Mouse (Mus musculus) kidney, embryonic 16.5 days (tissue): Measurements from ENCODE around the gene Lrrc26. TPM values are rescaled to one million over a fixed set of nuclear protein-coding genes. Genes with fewer than 3 reads are reported as not detected.

ENCODE experiments used
- ATAC-seq: fragments of 200-750 bp; cut with Nextera tagmentation; 2 replicates; pipeline ENCODE4 v1.8.0; 2017; ENCODE audit warnings: moderate TSS enrichment; ENCODE audit not compliant: low FRiP score, low TSS enrichment
- H3K27ac ChIP-seq: fragments of 300-500 bp; sonication (generic); 2 replicates; pipeline ENCODE4 v1.5.1; 2014; ENCODE audit warnings: low read length
- H3K27me3 ChIP-seq: fragments of 300-500 bp; sonication (generic); 2 replicates; pipeline ENCODE4 v1.6.1; 2014; ENCODE audit warnings: low read length, control low read depth, mixed read lengths; ENCODE audit not compliant: insufficient read depth
- H3K36me3 ChIP-seq: fragments of 300-500 bp; sonication (generic); 2 replicates; pipeline ENCODE4 v1.6.1; 2014; ENCODE audit warnings: low read length, control low read depth, mixed read lengths; ENCODE audit not compliant: insufficient read depth
- H3K4me1 ChIP-seq: fragments of 300-500 bp; sonication (generic); 2 replicates; pipeline ENCODE4 v1.6.1; 2014; ENCODE audit warnings: low read length, control low read depth, mixed read lengths; ENCODE audit not compliant: insufficient read depth
- H3K4me2 ChIP-seq: fragments of 300-500 bp; sonication (generic); replicated peaks from 2 replicates; pipeline ENCODE4 v1.6.1; 2014; ENCODE audit warnings: low read depth, low read length
- H3K4me3 ChIP-seq: fragments of 300-500 bp; sonication (generic); 2 replicates; pipeline ENCODE4 v1.5.1; 2014; ENCODE audit warnings: mild to moderate bottlenecking, low read length
- H3K9ac ChIP-seq: fragments of 300-500 bp; sonication (generic); replicated peaks from 2 replicates; pipeline ENCODE4 v1.6.1; 2014; ENCODE audit warnings: low read length
- H3K9me3 ChIP-seq: fragments of 300-500 bp; sonication (generic); 2 replicates; pipeline ENCODE4 v1.6.1; 2016; ENCODE audit warnings: low read length, control low read depth
- WGBS: fragments of 180-500 bp; shearing (Covaris S2); extraction: QIAGEN DNeasy Blood & Tissue Kit; methylation state at CpG from one replicate; pipeline ENCODE4 v1.1.7; 2014; 5-methylcytosine and 5-hydroxymethylcytosine counted together
- polyA plus RNA-seq: library from polyadenylated mRNA; unstranded; fragments of >200 nt; fragmentation: Nextera tagmentation; extraction: Ambion mirVana; gene quantifications from 2 replicates; pipeline ENCODE4 v1.2.1, GENCODE M21; 2015

Lrrc26 gene
- polyA plus RNA-seq, 1 experiment from 2014 or later = not detected

- no peak for ATAC-seq
- Histone ChIP-seq H3K4me2 (no peak overlapping the region), H3K36me3 (no peaks in the 10 kb centered on the region), H3K9me3 (no peaks in the 10 kb centered on the region), H3K27ac (no peak overlapping the region), H3K4me3 (no peak overlapping the region), H3K27me3 (peaks cover 82% of the 10 kb centered on the region), H3K4me1 (no peaks in the 10 kb centered on the region), H3K9ac (no peak overlapping the region)
- WGBS = 52% methylated on average over 10 of the region's 10 CpGs
These were observed 20.5 kb downstream of the Lrrc26 start for GRCm38 (mm10) chr2:25310180-25310579.

- 2% methylated on average over 19 of the region's 22 CpGs for WGBS
- Histone ChIP-seq H3K36me3 (no peaks in the 10 kb centered on the region), H3K4me1 (no peaks in the 10 kb centered on the region), H3K9ac (no peak overlapping the region), H3K4me3 (0 out of 2 replicates have a peak overlapping the region, but pooled peaks have one; percentile 7), H3K4me2 (peak overlapping the region; percentile 8; the same call in 1 of the 2 replicates), H3K27me3 (peaks cover 74% of the 10 kb centered on the region), H3K9me3 (no peaks in the 10 kb centered on the region), H3K27ac (no peak overlapping the region)
- ATAC-seq = no peak
These were observed 21.3 kb downstream of the Lrrc26 start for GRCm38 (mm10) chr2:25310969-25311368.

DNA sequence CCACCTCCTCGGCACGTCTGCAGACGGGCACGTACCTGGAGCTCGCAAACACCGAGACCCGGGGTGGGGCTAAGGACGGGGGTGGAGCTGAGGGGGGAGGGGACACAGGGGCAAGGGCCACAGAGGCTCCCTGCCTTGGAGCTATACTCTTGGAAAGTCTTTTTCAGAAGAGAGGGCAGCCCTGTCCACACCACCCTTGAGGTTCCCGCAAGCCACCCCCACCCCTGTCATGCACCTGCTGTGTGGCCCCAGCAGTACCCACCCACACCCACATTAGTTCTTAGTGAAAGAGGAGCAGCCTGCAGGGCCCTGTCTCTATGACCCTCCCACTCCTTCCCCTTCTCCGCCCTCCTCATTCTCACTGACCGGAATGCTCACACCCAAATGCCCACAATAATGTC, 21.8 kb downstream of the Lrrc26 start:
- 1% methylated on average over 11 of the region's 11 CpGs for WGBS
- H3K4me2 ChIP-seq = peak overlapping the region; percentile 8; the same call in 1 of the 2 replicates
- H3K4me3 ChIP-seq = no peak overlapping the region
- no peak overlapping the region for H3K9ac ChIP-seq
- peaks cover 72% of the 10 kb centered on the region for H3K27me3 ChIP-seq
- ATAC-seq = no peak
- no peak overlapping the region for H3K27ac ChIP-seq
- no peaks in the 10 kb centered on the region for H3K36me3 ChIP-seq
- H3K9me3 ChIP-seq = no peaks in the 10 kb centered on the region
- H3K4me1 ChIP-seq = no peaks in the 10 kb centered on the region

DNA sequence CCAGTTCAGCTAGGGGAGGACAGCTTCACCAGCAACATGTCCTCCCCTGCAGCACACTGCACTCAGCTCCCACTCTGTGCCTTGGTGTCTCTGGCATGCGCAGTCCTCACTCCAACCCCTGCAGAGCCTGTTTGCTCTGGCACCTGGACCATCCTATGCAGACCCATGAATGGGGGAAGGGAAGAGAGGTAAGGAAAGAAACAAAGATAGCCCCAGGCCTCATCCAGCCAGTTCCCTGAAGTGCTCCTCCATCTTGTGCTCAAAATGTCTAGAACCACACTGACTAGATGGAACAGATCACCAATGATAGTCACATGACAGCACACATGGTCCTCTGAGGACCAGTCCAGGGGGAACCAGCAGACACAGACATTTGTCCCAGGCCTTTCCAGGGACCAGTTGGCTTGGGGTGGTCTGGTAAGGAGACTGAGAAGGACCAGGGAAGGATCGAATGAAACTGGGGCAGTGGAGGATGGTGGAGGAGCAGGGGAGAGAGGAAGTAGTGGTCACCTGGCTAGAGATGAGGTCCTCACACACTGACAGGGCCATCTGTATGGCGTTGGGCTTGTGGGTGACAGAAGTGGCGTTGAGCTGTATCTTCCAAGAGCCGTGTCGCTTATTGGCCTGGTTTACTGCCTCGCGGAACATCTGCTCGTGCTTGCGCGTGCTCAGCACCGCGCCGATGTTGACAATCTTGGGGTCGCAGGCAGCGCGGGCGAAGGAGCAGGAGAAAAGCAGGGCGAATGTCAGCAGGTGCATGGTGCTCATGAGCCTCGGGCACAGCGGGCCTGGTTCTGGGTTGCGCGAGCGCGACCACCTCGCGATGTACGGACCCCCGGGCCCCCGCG, 28.6 kb downstream of the Lrrc26 start:
- H3K36me3 ChIP-seq = no peaks in the 10 kb centered on the region
- H3K4me2 ChIP-seq = peak overlapping the region; percentile 53
- H3K4me1 ChIP-seq = peaks cover 4% of the 10 kb centered on the region; the same call in 1 of the 2 replicates
- no peaks in the 10 kb centered on the region for H3K9me3 ChIP-seq
- no peak for ATAC-seq
- 5% methylated on average over 30 of the region's 31 CpGs for WGBS
- no peak overlapping the region for H3K9ac ChIP-seq
- peaks cover 42% of the 10 kb centered on the region for H3K27me3 ChIP-seq
- H3K27ac ChIP-seq = no peak overlapping the region
- peak overlapping the region; percentile 37 for H3K4me3 ChIP-seq

DNA sequence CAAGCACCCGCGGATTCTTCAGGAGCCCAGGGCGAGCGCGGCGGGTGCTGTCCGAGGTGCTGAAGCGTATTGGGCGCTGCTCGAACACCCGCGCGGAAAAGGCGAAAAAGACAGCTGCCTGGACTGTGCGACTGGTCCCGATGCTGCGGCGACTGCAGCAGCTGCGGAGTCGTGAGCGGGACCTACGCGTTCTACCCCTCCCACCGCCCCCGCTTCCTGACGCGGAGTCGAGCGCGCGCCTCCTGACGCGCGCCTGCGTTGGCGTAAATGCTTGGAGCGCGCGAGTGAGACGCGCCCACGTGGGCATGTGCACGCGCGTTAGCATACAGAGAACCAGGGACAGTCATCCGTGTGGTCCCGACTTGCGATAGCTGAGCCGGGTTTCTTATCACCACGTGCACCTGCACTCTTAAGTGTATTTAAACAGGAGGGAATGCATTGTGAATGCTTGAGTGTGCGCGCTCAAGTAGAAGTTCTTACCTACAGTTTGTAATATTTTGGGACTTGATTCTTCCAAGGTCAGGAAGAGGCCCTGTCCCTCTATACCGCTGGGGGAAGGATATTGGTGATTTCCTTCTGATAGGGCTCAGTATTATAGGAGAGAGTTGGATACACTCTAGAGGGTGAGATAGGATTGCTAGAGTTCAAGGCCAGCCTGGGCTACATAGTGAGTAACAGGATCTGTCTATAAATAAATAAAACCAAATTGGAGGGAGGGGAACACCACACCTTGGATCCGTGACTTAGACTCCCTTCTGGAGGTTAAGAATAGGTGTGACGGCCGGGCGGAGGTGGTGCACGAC, 29.5 kb downstream of the Lrrc26 start, which contains the start of gene Grin1:
Gene Grin1 (minus strand): TSS at position 217 of the 803 bp plus-strand sequence.
- WGBS = 9% methylated on average over 58 of the region's 58 CpGs
- peak within 1 kb of the TSS; percentile 53 for H3K4me2 ChIP-seq
- H3K27me3 ChIP-seq = peaks cover 38% of the 10 kb centered on the region
- no peak within 1 kb of the TSS for H3K27ac ChIP-seq
- ATAC-seq = peak; percentile 42; the same call in 1 of the 2 replicates
- H3K9me3 ChIP-seq = no peaks in the 10 kb centered on the region
- H3K4me3 ChIP-seq = peak within 1 kb of the TSS; percentile 37
- peaks cover 4% of the 10 kb centered on the region; the same call in 1 of the 2 replicates for H3K4me1 ChIP-seq
- H3K36me3 ChIP-seq = no peaks in the 10 kb centered on the region
- no peak within 1 kb of the TSS for H3K9ac ChIP-seq

- Histone ChIP-seq H3K4me2 (no peak overlapping the region), H3K36me3 (no peaks in the 10 kb centered on the region), H3K27ac (no peak overlapping the region), H3K4me3 (no peak overlapping the region), H3K27me3 (peaks cover 33% of the 10 kb centered on the region), H3K4me1 (peaks cover 4% of the 10 kb centered on the region; the same call in 1 of the 2 replicates), H3K9me3 (no peaks in the 10 kb centered on the region), H3K9ac (no peak overlapping the region)
- 23% methylated on average over 2 of the region's 2 CpGs for WGBS
- no peak for ATAC-seq
These were observed 30.4 kb downstream of the Lrrc26 start for GRCm38 (mm10) chr2:25320084-25320483.

- no peak for ATAC-seq
- Histone ChIP-seq H3K9ac (no peak overlapping the region), H3K36me3 (no peaks in the 10 kb centered on the region), H3K4me3 (no peak overlapping the region), H3K27ac (no peak overlapping the region), H3K4me1 (no peaks in the 10 kb centered on the region; the same call in 1 of the 2 replicates), H3K4me2 (no peak overlapping the region), H3K9me3 (no peaks in the 10 kb centered on the region), H3K27me3 (no peaks in the 10 kb centered on the region)
- WGBS = 76% methylated on average over 2 of the region's 2 CpGs
These were observed 36.3 kb downstream of the Lrrc26 start for GRCm38 (mm10) chr2:25326036-25326435.

DNA sequence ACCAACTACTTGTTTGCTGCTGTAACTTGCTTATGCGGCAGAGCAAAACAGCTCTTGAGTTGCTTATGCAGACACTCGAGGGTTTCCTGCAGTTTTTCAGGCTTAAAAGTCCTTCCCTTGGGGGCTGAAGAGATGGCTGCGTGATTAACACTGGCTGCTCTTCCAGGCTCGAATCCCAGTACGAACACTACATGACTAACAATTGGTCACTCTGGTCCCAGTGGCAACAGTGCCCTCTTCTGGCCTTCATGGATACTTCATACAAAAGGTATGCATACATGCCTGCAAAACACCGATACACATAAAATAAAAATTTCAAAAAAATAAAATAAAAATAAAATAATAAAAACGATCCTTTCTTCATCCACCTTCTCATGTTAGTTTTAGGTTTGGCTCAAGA, 38.7 kb downstream of the Lrrc26 start:
- Histone ChIP-seq H3K4me1 (peaks cover 11% of the 10 kb centered on the region), H3K4me3 (no peak overlapping the region), H3K27ac (no peak overlapping the region), H3K36me3 (no peaks in the 10 kb centered on the region), H3K9me3 (no peaks in the 10 kb centered on the region), H3K4me2 (no peak overlapping the region), H3K27me3 (no peaks in the 10 kb centered on the region), H3K9ac (no peak overlapping the region)
- no peak for ATAC-seq
- 41% methylated on average over 7 of the region's 7 CpGs for WGBS

DNA sequence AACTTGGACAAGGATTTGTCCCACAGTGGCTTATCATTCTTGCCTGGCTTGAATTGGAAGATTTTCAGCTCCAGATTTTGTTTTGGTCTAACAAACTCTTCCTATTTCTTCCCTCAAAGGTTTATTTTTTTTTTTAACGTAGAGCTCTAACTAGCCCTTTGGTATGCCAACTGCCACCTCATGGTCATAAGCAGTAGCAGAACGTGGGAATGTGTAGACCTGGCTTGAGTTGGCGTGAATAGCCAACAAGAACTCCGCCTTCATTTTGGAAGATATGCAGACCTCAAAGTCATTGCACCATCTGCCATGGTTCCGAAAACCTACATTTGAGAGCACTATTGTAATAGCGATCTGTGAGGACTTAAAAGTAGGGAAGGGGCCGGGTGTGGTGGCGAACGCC, 41.8 kb downstream of the Lrrc26 start:
- Histone ChIP-seq H3K9me3 (no peaks in the 10 kb centered on the region), H3K9ac (peak overlapping the region; percentile 80), H3K4me1 (peaks cover 14% of the 10 kb centered on the region), H3K4me3 (peak overlapping the region; percentile 92), H3K27me3 (no peaks in the 10 kb centered on the region), H3K36me3 (peaks cover 25% of the 10 kb centered on the region; the same call in 1 of the 2 replicates), H3K27ac (no peak overlapping the region), H3K4me2 (peak overlapping the region; percentile 75)
- no peak for ATAC-seq
- 60% methylated on average over 9 of the region's 9 CpGs for WGBS
